Mouse (Mus musculus) heart, embryonic 12.5 days (tissue): ENCODE data around the gene Odf3l2. TPM values are rescaled to one million over a fixed set of nuclear protein-coding genes. Genes with fewer than 3 reads are reported as not detected.

Experiments
- ATAC-seq: fragments of 200-750 bp; cut with Nextera tagmentation; 2 replicates; pipeline ENCODE4 v1.8.0; 2017; ENCODE audit warnings: moderate TSS enrichment, moderate library complexity; ENCODE audit not compliant: insufficient number of reproducible peaks, low FRiP score
- H3K27ac ChIP-seq: fragments of 300-500 bp; sonication (generic); 2 replicates; pipeline ENCODE4 v1.5.1; 2016; ENCODE audit warnings: mild to moderate bottlenecking, moderate library complexity; ENCODE audit not compliant: poor library complexity, severe bottlenecking
- H3K27me3 ChIP-seq: fragments of 300-500 bp; sonication (generic); replicated peaks from 2 replicates; pipeline ENCODE4 v1.6.1; 2016; ENCODE audit warnings: mild to moderate bottlenecking, moderate library complexity
- H3K36me3 ChIP-seq: fragments of 300-500 bp; sonication (generic); 2 replicates; pipeline ENCODE4 v1.6.1; 2016; ENCODE audit warnings: mild to moderate bottlenecking, moderate library complexity
- H3K4me1 ChIP-seq: fragments of 300-500 bp; sonication (generic); replicated peaks from 2 replicates; pipeline ENCODE4 v1.6.1; 2016; ENCODE audit warnings: mild to moderate bottlenecking
- H3K4me2 ChIP-seq: fragments of 300-500 bp; sonication (generic); 2 replicates; pipeline ENCODE4 v1.6.1; 2016; ENCODE audit warnings: mild to moderate bottlenecking, moderate library complexity
- H3K4me3 ChIP-seq: fragments of 300-500 bp; sonication (generic); 2 replicates; pipeline ENCODE4 v1.5.1; 2016; ENCODE audit warnings: mild to moderate bottlenecking
- H3K9ac ChIP-seq: fragments of 300-500 bp; sonication (generic); 2 replicates; pipeline ENCODE4 v1.6.1; 2016; ENCODE audit warnings: mild to moderate bottlenecking, moderate library complexity
- H3K9me3 ChIP-seq: fragments of 300-500 bp; sonication (generic); replicated peaks from 2 replicates; pipeline ENCODE4 v1.6.1; 2016; ENCODE audit warnings: mild to moderate bottlenecking, moderate library complexity
- WGBS: fragments of 180-500 bp; shearing (Covaris S2); methylation state at CpG from one replicate; pipeline ENCODE4 v1.1.7; 2016; 5-methylcytosine and 5-hydroxymethylcytosine counted together
- polyA plus RNA-seq: library from polyadenylated mRNA; unstranded; fragments of >200 nt; fragmentation: Nextera tagmentation; extraction: Ambion mirVana; gene quantifications from 2 replicates; pipeline ENCODE4 v1.2.1, GENCODE M21; 2016

Odf3l2 gene
- polyA plus RNA-seq, 1 experiment from 2014 or later: not detected

- Histone ChIP-seq H3K27ac (no peak overlapping the region), H3K36me3 (no peaks in the 10 kb centered on the region), H3K4me2 (no peak overlapping the region), H3K4me3 (no peak overlapping the region), H3K9ac (no peak overlapping the region), H3K4me1 (no peaks in the 10 kb centered on the region), H3K27me3 (peaks cover 18% of the 10 kb centered on the region; the same call in 1 of the 2 replicates), H3K9me3 (no peaks in the 10 kb centered on the region)
- WGBS: 75% methylated on average over 9 of the region's 9 CpGs
- no peak for ATAC-seq
Measured at GRCm38 (mm10) chr10:79625398-79625797, 20.1 kb downstream of the Odf3l2 start.

GRCm38 (mm10) chr10:79623950-79624349 is 21.6 kb downstream of the Odf3l2 start:
- no peaks in the 10 kb centered on the region for H3K36me3 ChIP-seq
- no peak overlapping the region for H3K4me2 ChIP-seq
- no peak for ATAC-seq
- 73% methylated on average over 12 of the region's 12 CpGs for WGBS
- peaks cover 18% of the 10 kb centered on the region; the same call in 1 of the 2 replicates for H3K27me3 ChIP-seq
- no peak overlapping the region for H3K9ac ChIP-seq
- no peaks in the 10 kb centered on the region for H3K4me1 ChIP-seq
- H3K9me3 ChIP-seq: no peaks in the 10 kb centered on the region
- H3K27ac ChIP-seq: no peak overlapping the region
- no peak overlapping the region for H3K4me3 ChIP-seq

GRCm38 (mm10) chr10:79616376-79616775 is 29.2 kb downstream of the Odf3l2 start:
- WGBS: 80% methylated on average over 5 of the region's 5 CpGs
- H3K4me1 ChIP-seq: peaks cover 21% of the 10 kb centered on the region
- H3K36me3 ChIP-seq: no peaks in the 10 kb centered on the region
- no peak overlapping the region for H3K27ac ChIP-seq
- no peak for ATAC-seq
- H3K4me3 ChIP-seq: no peak overlapping the region
- H3K4me2 ChIP-seq: no peak overlapping the region
- H3K27me3 ChIP-seq: peaks cover 35% of the 10 kb centered on the region
- no peaks in the 10 kb centered on the region for H3K9me3 ChIP-seq
- H3K9ac ChIP-seq: no peak overlapping the region

DNA sequence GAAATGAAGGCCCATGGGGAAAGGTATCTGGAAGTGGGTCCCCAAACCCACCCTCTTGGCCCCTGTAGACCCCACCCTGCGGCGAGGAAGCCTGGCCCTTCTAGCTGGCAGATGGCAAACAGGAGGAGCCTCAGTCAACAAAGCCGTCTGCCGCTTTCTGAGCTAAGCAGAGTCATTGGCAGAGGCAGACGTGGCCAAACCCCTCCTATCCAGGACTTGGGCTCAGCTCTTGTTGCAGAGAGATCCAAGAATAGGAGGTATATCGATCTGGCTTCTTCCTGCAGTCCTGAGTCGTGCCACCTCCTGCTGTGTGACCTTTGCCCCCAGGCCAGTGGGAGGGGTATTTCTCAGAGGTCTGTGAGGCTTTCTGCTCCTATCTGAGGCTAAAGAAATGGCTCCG is 29.7 kb downstream of the Odf3l2 start:
- 17% methylated on average over 8 of the region's 8 CpGs for WGBS
- Histone ChIP-seq H3K27ac (no peak overlapping the region), H3K9ac (no peak overlapping the region), H3K4me3 (no peak overlapping the region), H3K27me3 (peaks cover 40% of the 10 kb centered on the region), H3K4me1 (peaks cover 21% of the 10 kb centered on the region), H3K4me2 (no peak overlapping the region), H3K9me3 (no peaks in the 10 kb centered on the region), H3K36me3 (no peaks in the 10 kb centered on the region)
- ATAC-seq: no peak

DNA sequence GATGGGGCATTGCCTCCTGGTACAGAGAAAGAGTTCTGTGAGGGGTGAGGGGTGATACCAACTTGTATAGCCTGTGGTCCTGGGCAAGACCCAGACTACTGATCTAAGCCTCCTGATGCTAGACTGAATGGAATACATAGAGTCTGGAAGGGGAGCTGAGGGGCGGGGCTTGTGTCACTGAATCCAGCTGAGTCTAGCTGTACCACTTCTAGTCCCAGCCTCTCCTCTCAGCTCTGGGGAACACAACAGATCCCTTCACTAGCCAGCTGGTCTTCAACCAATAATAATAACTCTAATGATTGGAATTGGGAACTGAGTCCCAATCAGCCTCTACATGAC is 31.3 kb downstream of the Odf3l2 start:
- peaks cover 53% of the 10 kb centered on the region for H3K27me3 ChIP-seq

DNA sequence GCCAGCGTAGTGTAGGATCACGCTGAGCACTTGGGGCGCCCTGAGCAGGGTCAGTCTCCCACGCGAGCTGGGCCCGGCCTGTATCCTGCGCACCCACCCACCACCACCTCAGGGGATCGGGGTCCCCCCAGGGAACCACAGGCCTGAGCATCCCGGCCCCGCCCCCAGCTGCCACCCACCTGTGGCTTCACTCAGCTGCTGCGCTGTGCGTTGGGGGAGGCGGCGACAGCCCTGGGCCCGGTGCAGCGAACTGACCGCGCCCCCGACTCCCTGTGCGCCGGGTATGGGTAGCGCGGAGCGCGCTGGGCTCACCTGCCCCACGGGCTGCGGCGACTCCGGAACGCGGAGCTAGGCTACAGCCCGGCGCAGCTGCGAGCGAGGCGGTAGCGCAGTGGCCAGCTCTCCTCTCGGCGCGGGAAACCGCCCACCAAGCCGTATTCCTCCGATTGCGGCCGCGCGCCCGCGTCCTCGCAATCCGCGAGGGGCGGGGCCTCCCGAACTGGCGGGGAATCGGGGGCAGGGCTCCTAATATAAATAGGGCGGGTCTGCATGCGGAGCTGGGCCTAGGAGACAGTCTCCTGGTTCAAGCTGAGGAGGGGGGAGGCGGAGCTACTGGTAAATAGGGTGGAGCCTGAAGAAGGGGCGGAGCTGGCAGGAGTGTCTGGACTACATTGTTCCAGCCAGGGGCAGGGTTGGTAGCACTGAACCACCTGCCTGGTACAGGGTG is 31.8 kb downstream of the Odf3l2 start, which contains the start of gene C2cd4c:
Gene C2cd4c (minus strand): TSS at position 448 of the 727 bp plus-strand sequence.
- Histone ChIP-seq H3K4me1 (peaks cover 21% of the 10 kb centered on the region), H3K9me3 (no peaks in the 10 kb centered on the region), H3K9ac (peak within 1 kb of the TSS; percentile 62), H3K27ac (no peak within 1 kb of the TSS), H3K36me3 (no peaks in the 10 kb centered on the region), H3K4me2 (peak within 1 kb of the TSS; percentile 94), H3K4me3 (peak within 1 kb of the TSS; percentile 59), H3K27me3 (peaks cover 56% of the 10 kb centered on the region)
- WGBS: under 1% methylated on average over 59 of the region's 60 CpGs
- ATAC-seq: peak; percentile 61

More for the DNA sequence above, 31.3 kb downstream of the Odf3l2 start:
- ATAC-seq: no peak
- Histone ChIP-seq H3K9ac (0 out of 2 replicates have a peak overlapping the region, but pooled peaks have one; percentile 62), H3K4me2 (peak overlapping the region; percentile 94), H3K4me3 (peak overlapping the region; percentile 59), H3K27ac (no peak overlapping the region), H3K4me1 (peaks cover 21% of the 10 kb centered on the region), H3K36me3 (no peaks in the 10 kb centered on the region), H3K9me3 (no peaks in the 10 kb centered on the region)
- 89% methylated on average over 1 of the region's 1 CpGs for WGBS

GRCm38 (mm10) chr10:79612192-79613135 is 33.1 kb downstream of the Odf3l2 start:
- WGBS: 12% methylated on average over 51 of the region's 51 CpGs
- no peaks in the 10 kb centered on the region for H3K36me3 ChIP-seq
- H3K4me2 ChIP-seq: peak overlapping the region; percentile 94
- no peak overlapping the region for H3K9ac ChIP-seq
- peaks cover 21% of the 10 kb centered on the region for H3K4me1 ChIP-seq
- ATAC-seq: no peak; the same call in 1 of the 2 replicates
- peak overlapping the region; percentile 18 for H3K4me3 ChIP-seq
- H3K27ac ChIP-seq: no peak overlapping the region
- no peaks in the 10 kb centered on the region for H3K9me3 ChIP-seq
- H3K27me3 ChIP-seq: peaks cover 69% of the 10 kb centered on the region

DNA sequence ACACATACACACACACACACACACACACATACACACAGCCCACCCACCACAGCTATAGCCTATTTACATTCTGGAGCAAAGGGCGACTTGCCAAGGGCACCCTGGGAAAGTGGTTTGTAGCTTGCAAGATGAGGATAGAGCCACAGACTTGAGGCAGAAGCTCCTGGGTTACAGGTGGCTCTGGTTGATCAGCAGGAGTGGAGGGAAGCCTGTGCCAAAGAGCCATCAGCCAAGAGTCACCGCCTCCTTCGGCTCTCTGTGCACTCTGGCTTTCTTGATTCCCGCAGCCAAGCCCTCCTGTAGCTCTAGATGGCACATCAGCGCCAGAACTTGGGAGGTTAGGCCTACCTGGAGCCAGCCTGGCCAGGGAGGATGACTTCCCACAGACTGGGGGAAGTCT is 34.2 kb downstream of the Odf3l2 start:
- H3K27me3 ChIP-seq: peaks cover 69% of the 10 kb centered on the region
- H3K9me3 ChIP-seq: no peaks in the 10 kb centered on the region
- H3K9ac ChIP-seq: no peak overlapping the region
- no peak for ATAC-seq
- WGBS: 37% methylated on average over 5 of the region's 5 CpGs
- peaks cover 21% of the 10 kb centered on the region for H3K4me1 ChIP-seq
- no peaks in the 10 kb centered on the region for H3K36me3 ChIP-seq
- H3K27ac ChIP-seq: no peak overlapping the region
- H3K4me2 ChIP-seq: no peak overlapping the region
- no peak overlapping the region for H3K4me3 ChIP-seq

DNA sequence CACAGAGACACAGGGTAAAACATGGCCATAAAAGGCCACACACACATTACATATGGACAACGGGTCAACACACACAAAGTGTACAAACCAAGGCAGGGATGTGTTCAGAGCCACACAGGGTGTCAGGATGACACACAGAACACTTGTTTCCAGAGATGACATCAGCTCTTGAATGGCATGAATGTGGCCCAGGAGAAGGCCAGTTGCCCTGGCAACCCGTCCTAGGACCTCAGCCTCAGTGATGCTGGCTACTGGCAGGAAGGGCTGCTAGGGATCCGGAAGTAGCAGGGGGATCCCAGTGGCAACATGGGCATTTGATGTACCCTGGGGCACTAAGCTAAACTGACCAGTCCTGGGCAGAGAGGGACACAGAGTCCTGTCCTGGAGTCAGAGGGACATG is 36.3 kb downstream of the Odf3l2 start:
- Histone ChIP-seq H3K27ac (no peak overlapping the region), H3K4me1 (peaks cover 21% of the 10 kb centered on the region), H3K4me3 (no peak overlapping the region), H3K36me3 (no peaks in the 10 kb centered on the region), H3K27me3 (peaks cover 66% of the 10 kb centered on the region), H3K9me3 (no peaks in the 10 kb centered on the region), H3K4me2 (no peak overlapping the region), H3K9ac (no peak overlapping the region)
- 81% methylated on average over 3 of the region's 3 CpGs for WGBS
- no peak for ATAC-seq

- no peak overlapping the region for H3K4me2 ChIP-seq
- 28% methylated on average over 2 of the region's 2 CpGs for WGBS
- H3K4me1 ChIP-seq: peaks cover 14% of the 10 kb centered on the region
- no peak overlapping the region for H3K4me3 ChIP-seq
- H3K36me3 ChIP-seq: no peaks in the 10 kb centered on the region
- H3K9ac ChIP-seq: peak overlapping the region; percentile 6; the same call in 1 of the 2 replicates
- no peak overlapping the region for H3K27ac ChIP-seq
- H3K27me3 ChIP-seq: peaks cover 52% of the 10 kb centered on the region
- no peaks in the 10 kb centered on the region for H3K9me3 ChIP-seq
- no peak for ATAC-seq
Measured at GRCm38 (mm10) chr10:79607892-79608291, 37.6 kb downstream of the Odf3l2 start.

- Histone ChIP-seq H3K36me3 (no peaks in the 10 kb centered on the region), H3K4me3 (no peak overlapping the region), H3K9ac (no peak overlapping the region), H3K9me3 (no peaks in the 10 kb centered on the region), H3K27me3 (peaks cover 39% of the 10 kb centered on the region), H3K4me2 (no peak overlapping the region), H3K4me1 (peaks cover under 1% of the 10 kb centered on the region), H3K27ac (no peak overlapping the region)
- ATAC-seq: no peak
- 53% methylated on average over 4 of the region's 4 CpGs for WGBS
Measured at GRCm38 (mm10) chr10:79606537-79606936, 39.0 kb downstream of the Odf3l2 start.
